Mouse (Mus musculus) embryo, embryonic 9.5 days (tissue): ENCODE data around the gene Cacna1d.

Source experiments
- DNase-seq: peaks from one replicate; pipeline ENCODE4 v3.0.0-alpha.2; 2017; ENCODE audit errors: extremely low spot score

Gene Cacna1d

DNA sequence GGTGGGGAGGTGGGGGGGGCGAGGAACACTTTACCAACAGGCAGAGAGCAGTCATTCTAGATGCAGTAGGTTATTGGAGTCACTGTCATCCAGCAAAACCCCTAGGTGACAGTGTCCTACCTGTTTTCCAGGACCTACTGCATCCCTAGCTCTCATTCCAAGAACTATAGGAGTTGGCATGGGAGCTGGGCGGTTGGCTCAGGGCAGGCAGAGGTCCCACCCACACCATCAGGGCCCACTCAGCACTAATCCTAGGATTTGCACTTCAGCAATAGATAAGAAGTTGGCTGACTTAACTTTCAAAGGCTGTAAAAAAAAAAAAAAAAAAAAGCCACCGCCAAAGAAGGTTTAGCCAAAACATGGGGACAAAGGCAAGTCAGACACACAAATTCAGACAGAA lies 285.4 kb downstream of the Cacna1d start:
- DNase-seq: no peak

DNA sequence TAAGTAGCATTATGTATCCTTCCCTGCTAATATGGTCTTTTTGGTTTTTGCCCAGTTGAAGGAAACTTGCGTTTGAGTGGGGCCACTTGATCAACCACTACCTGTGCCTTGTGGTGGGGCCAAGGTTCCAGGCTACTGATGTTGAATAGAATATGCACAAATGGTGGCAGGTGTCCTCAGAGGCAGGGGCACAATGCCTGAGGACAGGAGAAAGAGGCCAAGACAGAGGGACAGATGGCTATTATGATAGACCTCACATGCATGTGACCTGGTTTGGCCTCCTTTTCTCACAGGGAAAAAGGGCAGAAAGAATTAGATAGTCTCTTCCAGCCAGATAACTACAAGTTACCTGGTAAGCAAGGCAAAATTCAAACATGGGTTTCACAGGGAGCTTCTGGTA lies 286.7 kb downstream of the Cacna1d start:
- no peak for DNase-seq

DNA sequence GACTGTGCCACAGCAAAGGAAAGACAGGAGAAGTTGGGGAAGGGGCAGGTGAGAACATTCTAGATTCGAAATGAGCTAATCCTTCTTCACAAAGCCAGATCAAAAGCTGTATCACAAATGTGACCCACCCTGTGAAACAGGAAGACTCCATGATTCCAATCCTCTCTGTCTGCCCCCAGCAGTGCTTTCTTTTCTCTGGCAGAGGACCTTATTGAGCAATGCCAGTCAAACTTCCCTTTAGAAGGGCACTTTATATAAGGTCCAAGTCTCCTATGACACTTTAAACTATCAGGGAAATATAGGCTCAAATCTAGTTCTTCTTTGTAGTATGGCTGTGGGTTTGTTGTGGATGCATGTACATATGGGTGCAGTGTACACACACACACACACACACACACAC lies 290.9 kb downstream of the Cacna1d start:
- no peak for DNase-seq

DNA sequence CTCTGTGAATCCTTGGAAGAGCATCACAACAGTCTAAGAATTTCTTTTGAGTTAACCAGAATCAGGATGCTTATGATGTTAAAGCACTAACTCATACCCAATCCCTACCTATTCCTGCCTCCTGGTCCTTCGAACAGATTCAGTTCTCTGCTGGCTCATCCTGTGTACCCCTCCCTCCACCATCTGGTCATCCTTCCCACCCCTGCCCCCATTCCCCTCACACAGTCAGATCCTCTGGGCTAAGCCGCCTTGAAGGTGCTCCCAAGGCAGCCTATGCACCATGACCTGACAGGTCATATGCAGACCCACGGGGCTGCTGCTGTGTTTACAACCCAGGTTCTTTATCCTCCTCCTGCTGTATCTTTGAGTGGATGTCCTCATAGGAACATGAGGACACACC lies 292.4 kb downstream of the Cacna1d start:
- no peak for DNase-seq

DNA sequence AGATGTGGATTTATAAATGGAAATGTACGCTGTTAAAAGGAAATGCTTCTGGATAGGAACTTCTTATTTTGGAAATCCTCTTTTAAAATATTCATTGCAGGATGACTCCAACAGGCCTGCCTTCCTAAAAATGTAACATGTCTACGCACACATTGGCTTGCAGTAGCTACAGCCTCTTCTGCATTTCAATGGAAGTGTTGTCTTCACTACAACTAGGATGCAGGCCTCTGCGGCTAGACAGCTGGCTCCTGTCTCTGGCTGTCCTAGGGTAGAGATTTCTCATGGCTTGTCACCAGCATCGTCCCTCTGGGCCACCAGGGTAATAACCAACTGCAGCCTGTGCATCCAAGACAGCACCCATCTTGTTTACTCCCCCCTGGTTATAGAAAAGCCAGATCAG lies 293.1 kb downstream of the Cacna1d start:
- no peak for DNase-seq

DNA sequence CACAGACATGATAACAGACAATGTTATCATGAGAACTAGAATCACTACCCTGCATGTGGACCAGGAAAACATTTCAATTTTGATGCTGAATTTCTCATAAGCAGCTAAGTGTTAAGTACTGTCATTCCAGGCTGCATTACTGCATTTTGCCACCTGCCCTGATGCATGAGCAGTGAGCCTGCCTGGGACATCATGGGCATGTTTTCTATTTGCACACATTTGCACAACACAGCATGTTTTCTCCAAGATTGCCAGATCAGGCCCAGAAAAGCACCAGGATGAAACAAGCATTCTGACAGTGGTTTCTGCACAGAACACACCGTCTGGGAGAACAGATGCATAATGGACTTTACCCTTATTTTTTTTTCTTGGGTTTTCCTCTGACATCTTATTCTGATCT lies 294.3 kb downstream of the Cacna1d start:
- no peak for DNase-seq

DNA sequence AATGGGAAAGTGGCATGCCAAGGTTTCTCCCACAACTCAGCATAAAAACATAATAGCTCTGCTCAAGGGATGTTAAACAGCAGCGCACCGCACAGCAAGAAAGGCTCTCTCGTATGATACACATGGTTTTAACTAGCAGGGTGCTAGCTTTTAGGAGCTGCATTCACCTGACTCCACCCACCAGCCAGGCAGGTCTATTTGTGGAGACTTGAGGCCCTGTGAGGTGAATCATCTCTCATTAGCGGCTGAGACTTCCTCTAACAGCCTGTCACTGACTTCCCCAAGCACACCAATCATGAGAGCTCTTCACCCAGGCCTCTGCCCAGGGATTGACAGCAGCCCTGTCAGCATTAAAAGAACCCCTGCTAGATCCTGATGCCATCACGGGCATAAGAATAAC lies 295.0 kb downstream of the Cacna1d start:
- DNase-seq: no peak

DNA sequence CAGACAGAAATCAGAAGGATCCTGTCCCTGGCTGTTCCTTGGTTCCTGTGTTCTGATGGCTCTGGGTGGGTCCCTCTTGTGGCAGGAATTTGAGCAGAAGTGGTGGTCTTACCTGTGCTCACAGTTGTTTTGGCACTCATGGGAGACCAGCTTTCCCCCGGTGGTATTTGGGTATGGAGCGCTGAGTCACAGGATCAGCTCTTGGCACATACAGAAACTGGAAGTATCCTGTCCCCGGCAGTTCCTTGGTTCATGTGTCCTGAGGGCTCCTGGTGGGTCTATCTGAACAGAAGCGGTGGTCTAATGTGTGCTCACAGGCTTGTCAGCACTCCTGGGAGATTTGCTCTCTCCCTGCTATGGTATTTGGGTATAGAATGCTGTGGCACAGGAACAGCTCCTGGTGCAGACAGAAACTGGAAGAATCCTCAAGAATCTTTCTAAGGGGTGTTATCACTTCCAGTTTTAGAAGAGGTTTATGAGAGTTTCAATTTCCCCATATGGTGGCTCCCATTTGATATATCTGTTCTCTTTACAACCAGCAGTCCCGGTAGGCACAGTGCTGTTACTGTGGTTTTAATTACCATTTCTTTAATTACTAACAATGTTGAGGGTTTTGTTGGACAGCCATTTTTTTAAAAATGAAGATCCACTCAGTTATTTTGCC lies 300.8 kb downstream of the Cacna1d start:
- DNase-seq: no peak

DNA sequence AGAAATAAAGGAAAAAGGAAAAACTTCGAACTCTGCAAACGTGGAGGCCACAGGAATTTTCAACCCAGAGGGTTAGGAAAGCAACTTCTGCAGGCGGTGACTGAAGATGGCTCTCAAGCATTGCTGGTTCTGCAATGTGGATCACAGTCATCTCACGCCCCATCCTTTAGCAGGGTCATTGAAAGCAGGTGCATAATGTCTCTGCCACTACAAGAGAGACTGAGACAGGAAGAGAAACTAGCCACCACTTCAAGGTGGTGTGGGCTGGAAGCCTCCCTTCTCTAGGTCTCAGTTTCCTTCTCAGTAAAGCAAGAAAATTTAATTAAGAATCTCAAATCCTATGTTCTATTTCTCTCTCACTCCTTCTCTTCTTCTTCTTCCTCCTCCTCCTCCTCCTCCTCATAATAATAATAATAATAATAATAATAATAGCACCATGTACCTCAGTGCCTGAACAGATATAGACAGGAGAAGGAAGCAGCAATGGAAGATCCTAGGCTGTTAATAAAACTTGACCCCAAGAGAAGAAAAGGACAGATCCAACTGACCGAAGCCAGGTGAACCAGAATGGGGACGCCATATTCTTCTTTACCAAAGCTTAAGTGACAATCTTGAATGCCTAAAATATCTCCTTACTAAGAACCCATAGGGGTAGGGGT lies 305.5 kb downstream of the Cacna1d start:
- no peak for DNase-seq

DNA sequence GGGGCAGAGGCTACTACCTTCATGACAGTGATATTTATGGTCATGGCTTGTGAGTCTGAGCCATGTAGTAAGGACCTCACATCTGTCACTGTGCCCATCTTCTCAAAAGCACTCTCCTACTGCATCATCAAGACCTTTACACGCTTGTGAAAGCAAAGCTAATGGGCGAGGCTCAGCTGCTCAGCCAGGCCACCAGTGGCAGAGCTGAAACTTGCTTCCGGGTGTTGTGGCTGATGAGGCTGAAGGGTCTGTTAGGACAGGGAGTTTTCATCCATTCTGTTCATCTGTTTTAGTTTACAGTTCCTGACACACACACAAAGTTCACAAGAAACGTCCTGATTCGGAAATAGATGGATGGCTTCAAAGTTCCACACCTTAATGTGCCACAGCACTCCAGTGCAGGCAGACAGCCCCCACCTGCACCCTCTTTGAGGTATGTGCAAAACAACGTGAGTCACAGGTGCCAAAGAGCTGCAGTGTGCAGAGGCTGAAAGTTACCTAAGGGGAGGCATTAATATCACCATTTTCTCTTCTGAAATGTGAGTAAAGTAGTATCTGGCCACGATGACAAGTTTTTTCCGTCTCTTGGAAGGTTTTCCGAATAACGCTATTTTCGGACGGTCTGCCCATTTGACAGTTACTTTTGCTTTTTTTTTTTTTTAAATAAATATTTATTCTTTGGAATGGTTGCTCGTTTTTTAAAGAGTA lies 306.7 kb downstream of the Cacna1d start:
- DNase-seq: no peak

DNA sequence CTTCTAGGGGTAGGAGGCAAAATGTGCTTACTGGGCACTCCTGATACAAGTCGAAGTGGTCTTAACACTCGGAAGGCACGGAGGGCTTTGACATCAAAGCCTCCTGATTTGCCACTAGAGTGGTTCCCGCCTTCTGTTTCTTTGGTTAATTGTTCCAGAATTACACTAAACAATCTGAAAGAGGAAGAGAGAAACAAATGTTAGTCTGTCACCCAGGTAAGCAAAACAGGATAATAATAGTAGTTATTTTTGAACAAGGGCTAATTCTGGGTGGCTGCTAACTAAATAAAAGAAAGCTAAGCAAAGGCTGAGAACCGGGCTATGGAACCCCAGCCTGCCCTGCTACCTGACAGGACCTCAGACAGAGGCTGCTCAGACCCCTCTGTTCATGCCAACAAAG lies 307.2 kb downstream of the Cacna1d start:
- no peak for DNase-seq

DNA sequence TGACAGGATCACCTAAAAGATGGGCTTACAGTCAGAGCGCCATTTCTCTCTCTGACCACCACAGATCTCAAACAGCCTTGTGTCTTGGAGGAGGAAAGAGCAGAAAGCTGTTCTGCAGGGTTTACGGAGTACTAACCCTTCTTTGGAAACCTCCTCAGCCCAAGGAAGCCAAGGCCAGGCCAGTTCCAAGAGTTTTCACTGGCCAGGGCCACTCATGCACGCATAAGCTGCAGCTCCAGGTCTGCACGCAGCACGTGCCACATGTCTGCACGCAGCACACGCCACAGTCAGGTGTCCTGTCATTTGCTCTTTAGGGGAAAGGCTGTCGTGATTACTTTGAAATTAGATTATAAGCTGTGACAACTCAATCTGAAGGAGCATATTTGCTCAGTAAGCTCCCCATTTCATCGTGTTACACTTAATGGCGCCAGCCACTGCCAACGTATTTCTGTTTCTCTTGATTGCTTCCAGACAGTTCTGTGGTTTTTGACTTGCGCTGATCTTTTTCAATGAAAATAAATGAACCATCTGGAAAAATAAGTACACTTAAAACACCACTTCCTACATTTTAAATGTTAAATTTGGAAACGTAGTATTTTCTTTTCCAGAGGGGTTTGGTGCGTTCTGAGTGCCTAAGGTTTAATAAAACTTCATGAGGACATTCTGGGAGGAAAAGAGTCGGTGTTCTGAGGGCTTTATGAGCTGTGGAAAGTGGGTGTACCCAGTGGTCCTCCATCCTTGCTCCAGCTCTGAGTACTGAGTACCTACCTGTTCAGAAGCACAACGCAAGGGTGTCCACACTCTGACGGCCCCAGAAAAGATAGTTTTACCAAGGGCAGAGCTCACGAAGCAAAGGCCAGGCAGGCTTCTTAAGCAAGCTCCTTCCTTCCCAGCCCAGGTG lies 308.4 kb downstream of the Cacna1d start:
- no peak for DNase-seq

DNA sequence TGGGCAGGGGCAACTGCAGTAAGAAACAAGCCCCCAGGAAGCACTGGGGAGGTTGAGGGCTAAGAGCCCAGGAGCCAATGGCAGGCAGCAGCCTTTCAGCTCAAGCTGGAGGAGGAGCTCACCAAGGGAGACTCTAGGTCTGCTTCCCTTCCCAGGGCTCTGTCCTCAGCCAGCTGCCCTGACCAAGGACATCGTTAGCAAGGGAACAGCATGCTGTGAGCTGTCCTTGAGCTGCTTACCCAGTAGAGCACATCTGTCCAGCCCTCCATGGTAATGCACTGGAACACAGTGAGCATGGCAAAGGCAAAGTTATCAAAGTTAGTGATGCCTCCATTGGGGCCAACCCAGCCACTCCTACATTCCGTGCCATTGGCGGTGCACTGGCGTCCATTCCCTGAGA lies 312.9 kb downstream of the Cacna1d start:
- DNase-seq: no peak

DNA sequence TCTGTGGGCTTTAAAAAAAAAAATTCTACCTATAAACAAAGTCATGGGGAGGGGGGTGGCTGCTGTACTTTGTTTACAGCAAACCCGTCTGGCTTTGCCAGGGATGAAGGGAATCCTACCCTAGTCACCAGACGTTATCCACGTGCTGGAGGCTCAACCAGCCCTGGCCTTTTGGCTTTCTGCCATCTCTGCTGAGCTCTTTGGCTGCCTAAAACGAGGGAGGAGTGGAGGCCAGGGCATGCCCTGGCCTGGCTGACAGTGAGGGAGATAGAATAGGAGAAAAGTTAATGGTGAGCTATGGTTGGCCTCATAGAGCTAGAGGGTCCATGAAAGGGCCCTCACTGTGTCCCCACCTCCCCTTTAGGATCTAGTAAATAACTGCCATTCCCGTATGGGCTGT lies 313.4 kb downstream of the Cacna1d start:
- DNase-seq: no peak

DNA sequence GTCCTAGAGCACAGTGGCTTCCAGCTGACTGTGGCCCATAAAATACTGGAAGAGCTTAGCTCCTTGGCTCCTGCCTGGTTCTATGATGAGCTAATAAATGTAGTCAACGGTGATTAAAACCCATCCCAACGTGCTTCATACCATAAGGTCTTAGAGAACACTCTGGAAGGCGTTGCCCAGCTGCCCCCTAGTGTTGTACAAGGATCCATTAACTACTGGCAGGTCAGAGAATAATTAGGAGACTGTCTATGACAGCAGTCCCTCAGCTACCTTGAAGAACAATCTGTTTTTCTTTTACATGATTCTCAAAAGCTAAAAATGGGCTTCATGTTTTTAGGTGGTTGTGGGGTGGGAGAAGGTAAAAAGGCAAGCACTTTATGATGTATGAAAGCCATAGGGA lies 315.9 kb downstream of the Cacna1d start:
- DNase-seq: no peak

DNA sequence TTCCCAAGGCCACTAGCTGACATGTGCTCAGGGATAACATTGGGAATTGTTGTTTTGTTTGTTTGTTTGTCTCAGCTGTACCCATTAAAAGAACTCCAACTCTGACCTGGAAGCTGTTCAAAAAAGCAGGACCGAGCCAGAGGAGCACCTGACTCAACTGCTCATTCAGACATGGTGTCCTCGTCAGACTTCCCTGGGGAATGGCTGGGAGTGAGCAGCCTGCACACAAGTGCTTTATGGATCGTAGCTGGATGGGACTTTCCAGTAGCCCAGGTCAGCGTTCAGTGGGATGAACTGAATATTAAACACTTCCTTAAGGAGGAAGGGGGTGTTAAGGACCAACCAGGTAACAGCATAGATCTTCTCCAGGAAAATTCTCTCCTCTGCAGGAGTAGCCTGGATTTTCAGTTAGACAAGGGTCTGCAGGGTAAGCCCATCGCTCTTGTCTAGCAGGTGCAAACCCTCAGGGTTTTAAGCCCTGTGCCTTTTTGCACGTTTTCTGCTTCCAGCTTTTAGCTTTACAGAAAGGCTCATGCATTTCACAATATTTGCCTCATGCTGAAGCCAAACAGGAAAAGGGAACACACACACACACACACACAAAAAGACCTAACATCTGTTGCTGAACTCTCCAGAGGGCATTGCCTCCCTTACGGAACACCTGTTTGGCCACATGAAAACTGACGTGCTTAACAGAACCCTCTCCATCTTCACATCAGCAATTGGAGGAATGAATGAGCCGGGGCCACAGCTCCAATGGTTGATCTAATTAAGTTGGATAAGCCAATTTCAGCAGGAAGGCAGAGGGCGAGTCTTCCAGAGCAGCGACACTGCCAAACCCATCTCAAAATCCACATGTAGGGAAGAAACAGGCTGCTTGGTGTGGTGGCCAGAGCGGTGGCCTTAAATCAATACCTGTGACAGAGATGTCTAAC lies 318.2 kb downstream of the Cacna1d start:
- DNase-seq: no peak

DNA sequence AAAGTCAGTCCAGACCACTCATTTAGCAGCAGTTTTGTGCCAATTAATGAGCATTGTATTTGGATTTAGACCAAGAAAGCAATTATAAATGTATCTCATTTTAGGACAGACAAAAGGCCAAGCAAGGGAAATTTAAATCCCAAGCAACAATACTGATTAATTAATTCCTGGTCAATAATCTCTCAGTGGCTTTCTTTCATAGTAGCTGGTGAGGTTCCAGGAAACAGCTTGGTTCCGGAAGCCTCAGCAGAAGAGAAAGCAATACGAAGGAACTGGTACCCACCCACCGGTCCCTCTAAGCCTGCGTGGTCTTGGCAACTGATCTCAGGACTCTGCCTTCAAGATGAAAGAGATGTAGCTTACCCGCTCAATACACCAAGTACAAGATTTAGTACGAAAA lies 319.7 kb downstream of the Cacna1d start:
- no peak for DNase-seq

DNA sequence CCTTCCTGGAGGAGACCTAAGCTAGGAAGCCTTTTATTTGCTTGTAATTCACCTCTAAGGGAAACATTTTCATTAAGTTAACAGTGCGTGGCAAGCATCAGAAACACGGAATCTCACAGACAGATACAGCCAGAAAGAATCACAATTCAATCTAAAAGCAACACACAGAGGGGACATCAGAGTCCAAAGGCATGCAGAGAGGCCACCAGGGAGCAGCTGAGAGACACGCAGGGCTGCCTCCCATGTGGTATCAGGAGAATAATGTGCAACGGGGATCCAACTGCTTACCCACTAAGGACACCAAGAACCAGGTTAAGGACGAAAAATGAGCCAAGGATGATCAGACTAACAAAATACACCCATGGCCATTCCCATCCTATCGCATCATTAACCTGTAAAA lies 320.2 kb downstream of the Cacna1d start:
- no peak for DNase-seq

DNA sequence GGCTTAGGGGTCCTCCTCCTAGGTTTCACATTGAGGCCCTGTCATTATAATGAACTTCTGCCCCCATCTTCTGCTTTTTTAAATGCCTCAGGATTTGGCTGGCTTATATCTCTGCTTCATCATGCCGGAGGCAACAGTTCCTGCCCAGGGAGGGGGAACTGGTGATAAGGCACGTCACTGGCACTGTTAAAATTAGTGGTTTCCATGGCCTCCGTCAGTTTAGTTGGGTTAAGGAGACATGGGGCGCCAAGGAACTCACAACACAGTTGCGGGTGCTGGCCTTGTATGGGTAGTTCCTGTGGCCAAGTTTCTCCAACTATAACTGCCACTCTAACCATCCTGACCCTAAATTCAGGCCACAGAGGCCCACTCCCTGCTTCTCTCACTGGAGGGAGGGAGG lies 321.8 kb downstream of the Cacna1d start:
- no peak for DNase-seq

DNA sequence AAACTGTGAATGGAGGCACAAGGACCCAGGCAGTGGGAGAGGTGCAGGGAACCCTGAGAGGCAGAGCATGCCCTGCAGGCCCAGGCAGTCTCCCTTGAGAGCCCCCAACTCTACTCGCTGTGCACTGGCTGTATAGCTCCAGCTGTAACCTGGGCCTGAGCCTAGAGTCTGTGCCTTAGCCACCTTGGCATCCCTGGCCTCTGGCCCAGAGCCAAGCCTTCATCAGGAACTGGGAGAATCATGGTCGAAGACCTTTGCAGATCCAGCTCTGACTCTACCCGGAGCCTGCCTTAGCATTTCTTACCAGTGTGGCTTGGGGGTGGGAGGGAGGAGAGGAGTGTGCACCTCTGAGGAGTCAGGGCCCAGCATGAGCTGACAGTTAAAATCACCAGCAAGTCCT lies 322.4 kb downstream of the Cacna1d start:
- DNase-seq: no peak

DNA sequence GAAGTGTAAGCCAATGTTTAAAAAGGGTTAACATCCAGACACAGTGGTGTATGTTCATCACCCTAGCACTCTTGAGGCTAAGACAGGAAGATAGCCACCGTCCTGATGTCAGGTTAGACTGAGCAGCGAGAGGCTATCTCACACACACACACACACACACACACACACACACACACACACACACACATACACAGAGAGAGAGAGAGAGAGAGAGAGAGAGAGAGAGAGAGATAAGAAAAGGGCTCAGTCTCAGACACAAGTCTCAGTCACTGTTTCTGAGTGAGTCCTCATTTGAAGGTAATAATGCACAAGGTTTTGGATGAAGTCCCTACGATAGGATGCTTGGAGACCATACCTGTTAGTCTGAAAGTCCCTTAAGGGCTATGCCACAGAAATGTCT lies 322.9 kb downstream of the Cacna1d start:
- no peak for DNase-seq
